Mouse (Mus musculus) limb, embryonic 14.5 days (tissue): ENCODE results near the gene Gm17409. TPM values are rescaled to one million over a fixed set of nuclear protein-coding genes. Genes with fewer than 3 reads are reported as not detected.

ENCODE experiments used
- ATAC-seq: fragments of 200-750 bp; cut with Nextera tagmentation; 2 replicates; pipeline ENCODE4 v1.8.0; 2017; ENCODE audit warnings: low read depth, moderate number of reproducible peaks, moderate TSS enrichment; ENCODE audit not compliant: low FRiP score
- DNase-seq: peaks from one replicate; pipeline ENCODE4 v3.0.0-alpha.2; 2015; ENCODE audit warnings: low spot score
- H3K27ac ChIP-seq: fragments of 300-500 bp; sonication (generic); replicated peaks from 2 replicates; pipeline ENCODE4 v1.5.1; 2014; ENCODE audit warnings: low read depth, mild to moderate bottlenecking, low read length, moderate library complexity, mixed read lengths
- H3K27me3 ChIP-seq: fragments of 300-500 bp; sonication (generic); 2 replicates; pipeline ENCODE4 v1.6.1; 2014; ENCODE audit warnings: low read length, mixed read lengths; ENCODE audit not compliant: control insufficient read depth, insufficient read depth
- H3K36me3 ChIP-seq: fragments of 300-500 bp; sonication (generic); 2 replicates; pipeline ENCODE4 v1.6.1; 2014; ENCODE audit warnings: mild to moderate bottlenecking, low read length, moderate library complexity, mixed read lengths; ENCODE audit not compliant: control insufficient read depth, insufficient read depth
- H3K4me1 ChIP-seq: fragments of 300-500 bp; sonication (generic); 2 replicates; pipeline ENCODE4 v1.6.1; 2014; ENCODE audit warnings: antibody characterized with exemption, low read length, mixed read lengths; ENCODE audit not compliant: control insufficient read depth, insufficient read depth
- H3K4me2 ChIP-seq: fragments of 300-500 bp; sonication (generic); replicated peaks from 2 replicates; pipeline ENCODE4 v1.6.1; 2014; ENCODE audit warnings: low read depth, mild to moderate bottlenecking, low read length, moderate library complexity; ENCODE audit not compliant: severe bottlenecking
- H3K4me3 ChIP-seq: fragments of 300-500 bp; sonication (generic); replicated peaks from 2 replicates; pipeline ENCODE4 v1.5.1; 2014; ENCODE audit warnings: low read length
- H3K9ac ChIP-seq: fragments of 300-500 bp; sonication (generic); 2 replicates; pipeline ENCODE4 v1.6.1; 2014; ENCODE audit warnings: mild to moderate bottlenecking, low read depth, low read length, moderate library complexity; ENCODE audit not compliant: severe bottlenecking
- H3K9me3 ChIP-seq: fragments of 300-500 bp; sonication (generic); 2 replicates; pipeline ENCODE4 v1.6.1; 2016; ENCODE audit warnings: low read length; ENCODE audit not compliant: control insufficient read depth
- POLR2A ChIP-seq: fragments of 200-500 bp; IDR thresholded peaks from 2 replicates; pipeline ENCODE4 v1.8.0; 2012; ENCODE audit warnings: inconsistent platforms, mild to moderate bottlenecking, moderate library complexity, borderline replicate concordance; ENCODE audit not compliant: insufficient read depth, insufficient read length; ENCODE audit errors: extremely low read depth
- WGBS: fragments of 180-500 bp; shearing (Covaris S2); extraction: QIAGEN DNeasy Blood & Tissue Kit; methylation state at CpG from one replicate; pipeline ENCODE4 v1.1.7; 2014; 5-methylcytosine and 5-hydroxymethylcytosine counted together
- polyA plus RNA-seq, 2 experiments: library from polyadenylated mRNA; depleted of rRNA in 1 of 2; stranded (reverse) in 1 of 2; unstranded in 1 of 2; fragments of >200 nt; fragmentation: Nextera tagmentation in 1 of 2; extraction: Ambion mirVana in 1 of 2; gene quantifications; 2 replicates each; pipeline versions ENCODE4 v1.2.1 to v1.2.3; 2012 to 2014

Gm17409 gene
- polyA plus RNA-seq, 2 experiments, result not detected

GRCm38 (mm10) chr2:58516920-58517319 lies 47.0 kb downstream of the Gm17409 start:
- 63% methylated on average over 6 of the region's 6 CpGs for WGBS
- peaks cover 25% of the 10 kb centered on the region for H3K4me1 ChIP-seq

GRCm38 (mm10) chr2:58518517-58518916 lies 48.6 kb downstream of the Gm17409 start:
- H3K27ac ChIP-seq, result no peak overlapping the region
- no peak overlapping the region for H3K4me3 ChIP-seq
- ATAC-seq (no peak), DNase-seq (peak; percentile 49)
- no peaks in the 10 kb centered on the region for H3K9me3 ChIP-seq
- TF ChIP-seq POLR2A, result no peak
- peaks cover 32% of the 10 kb centered on the region for H3K4me1 ChIP-seq
- H3K36me3 ChIP-seq, result no peaks in the 10 kb centered on the region; the same call in 1 of the 2 replicates
- 63% methylated on average over 1 of the region's 1 CpGs for WGBS
- H3K9ac ChIP-seq, result no peak overlapping the region
- H3K4me2 ChIP-seq, result no peak overlapping the region
- H3K27me3 ChIP-seq, result no peaks in the 10 kb centered on the region

More at GRCm38 (mm10) chr2:58516920-58517319, 47.0 kb downstream of the Gm17409 start:
- no peak for TF ChIP-seq POLR2A
- Histone ChIP-seq H3K4me3 (no peak overlapping the region), H3K27me3 (no peaks in the 10 kb centered on the region), H3K4me2 (no peak overlapping the region), H3K36me3 (no peaks in the 10 kb centered on the region; the same call in 1 of the 2 replicates), H3K27ac (no peak overlapping the region), H3K9me3 (no peaks in the 10 kb centered on the region), H3K9ac (no peak overlapping the region)
- DNase-seq, result no peak
- no peak for ATAC-seq

Other genes with a start within 250 kb of the Gm17409 start
- 0.03 and 0.04 TPM in 2 replicates for gene Acvr1c, start 112.2 kb upstream of the Gm17409 start, polyA plus RNA-seq (2012; rRNA removed)
- gene Acvr1c, start 112.2 kb upstream of the Gm17409 start, polyA plus RNA-seq (2014; fragmentation: Nextera tagmentation; extraction: Ambion mirVana), result 0.04 and 0.21 TPM in 2 replicates
- 30.0 and 30.3 TPM in 2 replicates for gene Acvr1, start 97.0 kb downstream of the Gm17409 start, polyA plus RNA-seq (2012; rRNA removed)
- gene Acvr1, start 97.0 kb downstream of the Gm17409 start, polyA plus RNA-seq (2014; fragmentation: Nextera tagmentation; extraction: Ambion mirVana), result 13.2 and 13.7 TPM in 2 replicates
- gene Upp2, start 97.2 kb downstream of the Gm17409 start, polyA plus RNA-seq (2012; rRNA removed), result 9.6 and 12.3 TPM in 2 replicates
- 9.3 and 12.0 TPM in 2 replicates for gene Upp2, start 97.2 kb downstream of the Gm17409 start, polyA plus RNA-seq (2014; fragmentation: Nextera tagmentation; extraction: Ambion mirVana)